Mouse (Mus musculus) spleen, adult 2 months (tissue): ENCODE data around the gene Krtap3-3. TPM values are rescaled to one million over a fixed set of nuclear protein-coding genes. Genes with fewer than 3 reads are reported as not detected.
"Not testable (repeated sequence)": the region's sequence is repeated elsewhere in the genome, so short reads cannot be mapped to it uniquely, and the experiment has no call there.

Experiments used
- DNase-seq, 2 experiments: peaks; one replicate each; pipeline versions ENCODE4 v3.0.0 to v3.0.0-alpha.2; 2012 to 2021; ENCODE audit warnings: low spot score in 2 of 2, low read depth in 1 of 2
- H3K27ac ChIP-seq: fragments of 200-500 bp; 2 replicates; pipeline ENCODE4 v1.5.1; 2012; ENCODE audit warnings: low read length, inconsistent platforms; ENCODE audit not compliant: insufficient read depth
- H3K27me3 ChIP-seq: fragments of 200-500 bp; 2 replicates; pipeline ENCODE4 v1.6.1; 2012; ENCODE audit warnings: mild to moderate bottlenecking, moderate library complexity, low read length, inconsistent platforms; ENCODE audit not compliant: control insufficient read depth, insufficient read depth
- H3K36me3 ChIP-seq: fragments of 200-500 bp; 2 replicates; pipeline ENCODE4 v1.6.1; 2012; ENCODE audit warnings: mild to moderate bottlenecking, low read length, inconsistent platforms; ENCODE audit not compliant: control insufficient read depth, insufficient read depth
- H3K4me1 ChIP-seq: fragments of 200-500 bp; 2 replicates; pipeline ENCODE4 v1.6.1; 2011; ENCODE audit warnings: inconsistent platforms; ENCODE audit not compliant: control insufficient read depth, insufficient read depth, insufficient read length
- H3K4me3 ChIP-seq: fragments of 200-500 bp; 2 replicates; pipeline ENCODE4 v1.5.1; 2011; ENCODE audit warnings: mild to moderate bottlenecking, inconsistent platforms; ENCODE audit not compliant: insufficient read depth, insufficient read length; ENCODE audit errors: extremely low read depth
- CTCF ChIP-seq: fragments of 200-500 bp; IDR thresholded peaks from 2 replicates; pipeline ENCODE4 v1.5.1; 2011; ENCODE audit warnings: mild to moderate bottlenecking, inconsistent platforms; ENCODE audit not compliant: insufficient read depth, insufficient read length, insufficient replicate concordance; ENCODE audit errors: extremely low read depth
- POLR2A ChIP-seq: fragments of 200-500 bp; IDR thresholded peaks from 2 replicates; pipeline ENCODE4 v1.6.1; 2011; ENCODE audit warnings: low read depth, low read length, inconsistent platforms
- WGBS: fragments of 180-500 bp; shearing (Covaris S2); methylation state at CpG from one replicate; pipeline ENCODE4 v1.1.7; 2018; 5-methylcytosine and 5-hydroxymethylcytosine counted together
- polyA plus RNA-seq: library from polyadenylated mRNA; depleted of rRNA; stranded (reverse); fragments of >200 nt; gene quantifications from 2 replicates; pipeline ENCODE4 v1.2.3, GENCODE M21; 2012; rRNA removed

Krtap3-3 gene
- not detected in 2 replicates for polyA plus RNA-seq

- TF ChIP-seq POLR2A (no peak), CTCF (no peak)
- DNase-seq = no peak
- Histone ChIP-seq H3K27ac (no peak within 1 kb of the TSS), H3K36me3 (no peaks in the 10 kb centered on the region), H3K4me3 (no peak within 1 kb of the TSS), H3K4me1 (no peaks in the 10 kb centered on the region), H3K27me3 (no peaks in the 10 kb centered on the region)
- WGBS = 70% methylated on average over 4 of the region's 4 CpGs
Measured at GRCm38 (mm10) chr11:99550765-99551164, at the start of gene Krtap3-3. Gene Krtap3-3 (minus strand): TSS chr11:99550865.

- DNase-seq, H3K27me3 ChIP-seq, H3K4me3 ChIP-seq, H3K27ac ChIP-seq, H3K4me1 ChIP-seq, H3K36me3 ChIP-seq: not testable (repeated sequence)
- 83% methylated on average over 6 of the region's 6 CpGs for WGBS
Measured at GRCm38 (mm10) chr11:99597742-99598141, 47.1 kb upstream of the Krtap3-3 start, which contains the start of gene Krtap9-3. Gene Krtap9-3 (minus strand): TSS chr11:99598105.

GRCm38 (mm10) chr11:99590981-99591380 is 40.3 kb upstream of the Krtap3-3 start, which contains the start of gene Krtap1-3:
Gene Krtap1-3 (minus strand): TSS chr11:99591339.
- TF ChIP-seq CTCF (no peak), POLR2A (no peak)
- 75% methylated on average over 6 of the region's 6 CpGs for WGBS

GRCm38 (mm10) chr11:99585096-99585495 is 34.4 kb upstream of the Krtap3-3 start:
- Histone ChIP-seq H3K36me3 (no peaks in the 10 kb centered on the region), H3K4me3 (no peak overlapping the region), H3K27me3 (no peaks in the 10 kb centered on the region), H3K27ac (no peak overlapping the region), H3K4me1 (no peaks in the 10 kb centered on the region)
- no peak for TF ChIP-seq CTCF
- no peak for TF ChIP-seq POLR2A
- DNase-seq = no peak
- WGBS = 86% methylated on average over 7 of the region's 7 CpGs

More at GRCm38 (mm10) chr11:99590981-99591380, 40.3 kb upstream of the Krtap3-3 start, which contains the start of gene Krtap1-3:
- H3K27me3 ChIP-seq = no peaks in the 10 kb centered on the region
- no peaks in the 10 kb centered on the region for H3K4me1 ChIP-seq
- no peak for DNase-seq
- H3K36me3 ChIP-seq = no peaks in the 10 kb centered on the region
- no peak within 1 kb of the TSS for H3K4me3 ChIP-seq
- no peak within 1 kb of the TSS for H3K27ac ChIP-seq

GRCm38 (mm10) chr11:99583245-99583704 is 32.6 kb upstream of the Krtap3-3 start, which contains the start of gene Krtap1-4:
Gene Krtap1-4 (minus strand): TSS chr11:99583654.
- DNase-seq = no peak

GRCm38 (mm10) chr11:99581564-99581963 is 30.9 kb upstream of the Krtap3-3 start:
- Histone ChIP-seq H3K4me3 (no peak overlapping the region), H3K27ac (no peak overlapping the region), H3K36me3 (no peaks in the 10 kb centered on the region), H3K4me1 (no peaks in the 10 kb centered on the region), H3K27me3 (no peaks in the 10 kb centered on the region)
- WGBS = 81% methylated on average over 6 of the region's 6 CpGs
- no peak for DNase-seq
- TF ChIP-seq POLR2A = no peak
- TF ChIP-seq CTCF = no peak

More at GRCm38 (mm10) chr11:99583245-99583704, 32.6 kb upstream of the Krtap3-3 start, which contains the start of gene Krtap1-4:
- Histone ChIP-seq H3K4me3 (no peak within 1 kb of the TSS), H3K27me3 (no peaks in the 10 kb centered on the region), H3K36me3 (no peaks in the 10 kb centered on the region), H3K4me1 (no peaks in the 10 kb centered on the region), H3K27ac (no peak within 1 kb of the TSS)
- 76% methylated on average over 5 of the region's 5 CpGs for WGBS
- no peak for TF ChIP-seq POLR2A
- TF ChIP-seq CTCF = no peak

GRCm38 (mm10) chr11:99581051-99581450 is 30.4 kb upstream of the Krtap3-3 start:
- TF ChIP-seq CTCF (no peak), POLR2A (no peak)
- DNase-seq = no peak
- H3K4me1 ChIP-seq = no peaks in the 10 kb centered on the region
- no peak overlapping the region for H3K4me3 ChIP-seq
- H3K27ac ChIP-seq = no peak overlapping the region
- 90% methylated on average over 5 of the region's 5 CpGs for WGBS
- no peaks in the 10 kb centered on the region for H3K27me3 ChIP-seq
- no peaks in the 10 kb centered on the region for H3K36me3 ChIP-seq
